Mouse (Mus musculus): ENCODE measurements around the gene Arhgef15. TPM values are rescaled to one million over a fixed set of nuclear protein-coding genes. Genes with fewer than 3 reads are reported as not detected.

Gene Arhgef15
- total RNA-seq, 2 experiments from 2014 or later = 5.8 to 9.7 TPM

GRCm38 (mm10) chr11:68926981-68927380 lies 30.3 kb downstream of the Arhgef15 start, which contains the start of gene Odf4:
Gene Odf4, minus strand, starts transcription at chr11:68927081.
- no peak for DNase-seq (ENCODE audit: low spot score)

- no peak for DNase-seq (ENCODE audit: low spot score)
Measured at GRCm38 (mm10) chr11:68924749-68925148, 32.5 kb downstream of the Arhgef15 start.

GRCm38 (mm10) chr11:68923191-68923590 lies 34.1 kb downstream of the Arhgef15 start:
- no peak for DNase-seq (ENCODE audit: low spot score)

GRCm38 (mm10) chr11:68914566-68914965 lies 42.7 kb downstream of the Arhgef15 start:
- DNase-seq (ENCODE audit: low spot score) = no peak

- no peak for DNase-seq (ENCODE audit: low spot score)
Measured at GRCm38 (mm10) chr11:68911531-68912177, 45.6 kb downstream of the Arhgef15 start.

GRCm38 (mm10) chr11:68908846-68909503 lies 48.3 kb downstream of the Arhgef15 start:
- DNase-seq (ENCODE audit: low spot score) = no peak

GRCm38 (mm10) chr11:68907251-68907650 lies 50.0 kb downstream of the Arhgef15 start:
- no peak for DNase-seq (ENCODE audit: low spot score)

- no peak for DNase-seq (ENCODE audit: low spot score)
Measured at GRCm38 (mm10) chr11:68906461-68906790, 50.9 kb downstream of the Arhgef15 start.

- DNase-seq (ENCODE audit: low spot score) = no peak
Measured at GRCm38 (mm10) chr11:68905665-68906460, 51.4 kb downstream of the Arhgef15 start.

GRCm38 (mm10) chr11:68905138-68905531 lies 52.1 kb downstream of the Arhgef15 start:
- DNase-seq (ENCODE audit: low spot score) = no peak

- peak; percentile 80 for DNase-seq (ENCODE audit: low spot score)
Measured at GRCm38 (mm10) chr11:68904375-68905137, 52.7 kb downstream of the Arhgef15 start.

GRCm38 (mm10) chr11:68903775-68904174 lies 53.5 kb downstream of the Arhgef15 start:
- DNase-seq (ENCODE audit: low spot score) = no peak

- DNase-seq (ENCODE audit: low spot score) = no peak
Measured at GRCm38 (mm10) chr11:68902823-68903222, 54.5 kb downstream of the Arhgef15 start.

- no peak for DNase-seq (ENCODE audit: low spot score)
Measured at GRCm38 (mm10) chr11:68902367-68902766, 54.9 kb downstream of the Arhgef15 start.

- no peak for DNase-seq (ENCODE audit: low spot score)
Measured at GRCm38 (mm10) chr11:68902047-68902364, 55.3 kb downstream of the Arhgef15 start.

- peak; percentile 99 for DNase-seq (ENCODE audit: low spot score)
Measured at GRCm38 (mm10) chr11:68901351-68902046, 55.8 kb downstream of the Arhgef15 start, which contains the start of gene Rpl26. Gene Rpl26, plus strand, starts transcription at chr11:68901583.

GRCm38 (mm10) chr11:68900519-68901350 lies 56.5 kb downstream of the Arhgef15 start:
- no peak for DNase-seq (ENCODE audit: low spot score)

- DNase-seq (ENCODE audit: low spot score) = no peak
Measured at GRCm38 (mm10) chr11:68899815-68900214, 57.5 kb downstream of the Arhgef15 start.

- DNase-seq (ENCODE audit: low spot score) = no peak
Measured at GRCm38 (mm10) chr11:68898790-68899189, 58.5 kb downstream of the Arhgef15 start.

GRCm38 (mm10) chr11:68897838-68898237 lies 59.4 kb downstream of the Arhgef15 start:
- no peak for DNase-seq (ENCODE audit: low spot score)

Data from gastrocnemius, adult 18-20 months (tissue).